Mouse (Mus musculus): Measurements from ENCODE around the gene Npas3. TPM values are rescaled to one million over a fixed set of nuclear protein-coding genes. Genes with fewer than 3 reads are reported as not detected.

The Npas3 gene
- polyA plus RNA-seq, 1 experiment = 1.2 TPM

DNA sequence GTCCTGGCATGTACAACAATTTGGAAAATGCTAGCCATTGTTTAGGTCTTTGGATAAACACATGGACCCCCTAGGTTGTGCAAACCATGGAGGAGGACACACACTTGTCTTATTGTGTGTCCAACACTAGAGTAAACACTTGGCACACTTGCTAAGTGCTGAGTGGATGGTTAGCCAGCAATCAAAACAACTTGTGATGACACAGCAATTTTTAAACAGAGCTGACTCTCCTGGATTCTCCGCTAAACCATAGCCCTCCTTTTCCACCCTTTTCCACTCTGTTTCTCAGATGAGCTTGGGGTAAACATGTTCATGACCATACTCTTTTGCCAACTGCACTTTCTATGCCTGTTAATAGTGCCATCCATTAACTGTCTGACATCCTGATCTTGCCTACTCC lies 309.8 kb downstream of the Npas3 start:
- no peak overlapping the region for H3K9ac ChIP-seq (ENCODE audit: low read depth, poor library complexity, severe bottlenecking)
- no peak overlapping the region for H3K27ac ChIP-seq (ENCODE audit: insufficient read depth, low read length)
- H3K4me1 ChIP-seq (ENCODE audit: control insufficient read depth, insufficient read depth, low read length) = no peaks in the 10 kb centered on the region
- TF ChIP-seq POLR2A (IDR thresholded peaks at IDR 0.05; ENCODE audit: insufficient read depth, low read length) (no peak), EP300 (IDR thresholded peaks at IDR 0.05; ENCODE audit: insufficient read depth, low read depth, low read length) (no peak), CTCF (IDR thresholded peaks at IDR 0.05; ENCODE audit: low read depth, low read length) (no peak)
- H3K9me3 ChIP-seq (replicated peaks; ENCODE audit: control insufficient read depth, insufficient read depth, low read length, poor library complexity, severe bottlenecking) = no peaks in the 10 kb centered on the region
- no peaks in the 10 kb centered on the region for H3K36me3 ChIP-seq (ENCODE audit: control insufficient read depth, insufficient read depth, low read length, poor library complexity, severe bottlenecking)
- no peaks in the 10 kb centered on the region for H3K27me3 ChIP-seq (ENCODE audit: control insufficient read depth, insufficient read depth, low read length, poor library complexity, severe bottlenecking)
- no peak overlapping the region for H3K4me3 ChIP-seq (ENCODE audit: low read depth, low read length)

- H3K36me3 ChIP-seq (ENCODE audit: control insufficient read depth, insufficient read depth, low read length, poor library complexity, severe bottlenecking) = no peaks in the 10 kb centered on the region
These were observed 318.4 kb downstream of the Npas3 start for GRCm38 (mm10) chr12:53566712-53567387.

DNA sequence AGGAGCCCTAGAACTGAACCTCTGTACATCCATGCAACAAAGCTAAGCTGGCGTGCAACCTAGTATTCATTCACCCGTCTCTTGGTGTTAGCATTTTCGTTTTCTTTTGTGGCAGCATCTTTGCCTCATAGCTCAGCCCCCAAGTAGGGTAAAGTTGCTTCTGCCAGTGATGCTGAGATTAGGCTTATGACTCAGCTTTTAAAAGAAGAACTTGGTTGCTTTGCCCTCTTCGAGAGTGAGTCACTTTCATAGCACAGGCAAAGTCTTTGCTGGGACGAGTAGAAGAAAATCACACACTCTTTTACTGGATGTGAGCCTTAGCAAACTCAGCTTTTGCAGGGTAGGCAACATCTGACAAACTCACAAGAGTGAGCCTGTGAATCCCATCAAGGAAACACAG lies 332.7 kb downstream of the Npas3 start:
- Histone ChIP-seq H3K4me1 (ENCODE audit: control insufficient read depth, insufficient read depth, low read length) (no peaks in the 10 kb centered on the region), H3K9me3 (replicated peaks; ENCODE audit: control insufficient read depth, insufficient read depth, low read length, poor library complexity, severe bottlenecking) (no peaks in the 10 kb centered on the region), H3K4me3 (ENCODE audit: low read depth, low read length) (no peak overlapping the region), H3K9ac (ENCODE audit: low read depth, poor library complexity, severe bottlenecking) (no peak overlapping the region), H3K36me3 (ENCODE audit: control insufficient read depth, insufficient read depth, low read length, poor library complexity, severe bottlenecking) (no peaks in the 10 kb centered on the region), H3K27me3 (ENCODE audit: control insufficient read depth, insufficient read depth, low read length, poor library complexity, severe bottlenecking) (no peaks in the 10 kb centered on the region), H3K27ac (ENCODE audit: insufficient read depth, low read length) (no peak overlapping the region)
- no peak for TF ChIP-seq POLR2A (IDR thresholded peaks at IDR 0.05; ENCODE audit: insufficient read depth, low read length)

More at GRCm38 (mm10) chr12:53566712-53567387, 318.4 kb downstream of the Npas3 start:
- Histone ChIP-seq H3K4me3 (ENCODE audit: low read depth, low read length) (no peak overlapping the region), H3K27me3 (ENCODE audit: control insufficient read depth, insufficient read depth, low read length, poor library complexity, severe bottlenecking) (no peaks in the 10 kb centered on the region), H3K9ac (ENCODE audit: low read depth, poor library complexity, severe bottlenecking) (no peak overlapping the region), H3K27ac (ENCODE audit: insufficient read depth, low read length) (no peak overlapping the region), H3K9me3 (replicated peaks; ENCODE audit: control insufficient read depth, insufficient read depth, low read length, poor library complexity, severe bottlenecking) (no peaks in the 10 kb centered on the region), H3K4me1 (ENCODE audit: control insufficient read depth, insufficient read depth, low read length) (no peaks in the 10 kb centered on the region)
- TF ChIP-seq CTCF (IDR thresholded peaks at IDR 0.05; ENCODE audit: low read depth, low read length) (no peak), EP300 (IDR thresholded peaks at IDR 0.05; ENCODE audit: insufficient read depth, low read depth, low read length) (no peak)

- Histone ChIP-seq H3K9ac (ENCODE audit: low read depth, poor library complexity, severe bottlenecking) (no peak overlapping the region), H3K4me3 (ENCODE audit: low read depth, low read length) (no peak overlapping the region), H3K36me3 (ENCODE audit: control insufficient read depth, insufficient read depth, low read length, poor library complexity, severe bottlenecking) (no peaks in the 10 kb centered on the region), H3K27me3 (ENCODE audit: control insufficient read depth, insufficient read depth, low read length, poor library complexity, severe bottlenecking) (no peaks in the 10 kb centered on the region), H3K27ac (ENCODE audit: insufficient read depth, low read length) (no peak overlapping the region), H3K9me3 (replicated peaks; ENCODE audit: control insufficient read depth, insufficient read depth, low read length, poor library complexity, severe bottlenecking) (no peaks in the 10 kb centered on the region), H3K4me1 (ENCODE audit: control insufficient read depth, insufficient read depth, low read length) (no peaks in the 10 kb centered on the region)
- no peak for TF ChIP-seq POLR2A (IDR thresholded peaks at IDR 0.05; ENCODE audit: insufficient read depth, low read length)
- TF ChIP-seq CTCF (IDR thresholded peaks at IDR 0.05; ENCODE audit: low read depth, low read length) = no peak
- no peak for TF ChIP-seq EP300 (IDR thresholded peaks at IDR 0.05; ENCODE audit: insufficient read depth, low read depth, low read length)
These were observed 338.8 kb downstream of the Npas3 start for GRCm38 (mm10) chr12:53587249-53587648.

DNA sequence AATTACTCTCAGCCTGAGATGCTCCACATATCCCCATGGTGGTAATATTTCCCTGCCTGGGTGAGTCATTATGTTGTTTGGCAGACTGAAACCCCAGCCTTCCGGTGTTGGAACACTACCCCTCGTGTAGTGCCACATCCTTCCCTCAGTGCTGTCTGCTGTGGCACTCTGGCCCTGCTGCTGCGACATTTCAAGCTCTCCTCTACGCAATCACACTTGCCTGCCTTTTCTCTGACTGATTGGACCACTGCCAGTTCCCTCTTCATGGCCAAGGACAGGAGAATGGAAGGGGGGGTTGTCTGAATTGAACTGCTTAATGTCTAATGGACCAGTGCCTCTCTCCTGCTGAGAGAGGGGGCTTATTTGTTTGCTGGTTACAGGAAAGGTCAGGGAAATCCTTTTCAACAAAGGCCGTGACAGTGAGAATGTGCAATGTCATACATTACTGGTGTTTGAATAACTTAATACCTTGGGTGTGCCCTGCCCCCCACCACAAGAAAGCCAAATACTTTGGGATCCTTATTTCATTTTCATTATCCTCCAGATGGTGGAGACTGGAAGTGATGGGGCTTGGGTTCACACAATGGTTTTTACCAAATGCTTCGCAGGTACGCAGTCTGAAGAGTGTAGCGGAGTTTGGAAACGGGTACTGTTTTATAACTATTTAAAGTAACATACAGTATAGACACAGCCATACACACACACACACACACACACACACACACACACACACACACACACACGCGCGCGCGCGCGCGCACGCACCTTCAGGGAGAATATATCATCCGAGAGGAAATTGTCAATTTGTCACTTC lies 339.4 kb downstream of the Npas3 start:
- no peaks in the 10 kb centered on the region for H3K9me3 ChIP-seq (replicated peaks; ENCODE audit: control insufficient read depth, insufficient read depth, low read length, poor library complexity, severe bottlenecking)
- TF ChIP-seq POLR2A (IDR thresholded peaks at IDR 0.05; ENCODE audit: insufficient read depth, low read length) (no peak), EP300 (IDR thresholded peaks at IDR 0.05; ENCODE audit: insufficient read depth, low read depth, low read length) (no peak), CTCF (IDR thresholded peaks at IDR 0.05; ENCODE audit: low read depth, low read length) (no peak)
- H3K27ac ChIP-seq (ENCODE audit: insufficient read depth, low read length) = no peak overlapping the region
- no peaks in the 10 kb centered on the region for H3K27me3 ChIP-seq (ENCODE audit: control insufficient read depth, insufficient read depth, low read length, poor library complexity, severe bottlenecking)
- H3K36me3 ChIP-seq (ENCODE audit: control insufficient read depth, insufficient read depth, low read length, poor library complexity, severe bottlenecking) = no peaks in the 10 kb centered on the region
- H3K4me3 ChIP-seq (ENCODE audit: low read depth, low read length) = no peak overlapping the region
- no peaks in the 10 kb centered on the region for H3K4me1 ChIP-seq (ENCODE audit: control insufficient read depth, insufficient read depth, low read length)
- H3K9ac ChIP-seq (ENCODE audit: low read depth, poor library complexity, severe bottlenecking) = no peak overlapping the region

GRCm38 (mm10) chr12:53589446-53589961 lies 341.0 kb downstream of the Npas3 start:
- no peak overlapping the region for H3K4me3 ChIP-seq (ENCODE audit: low read depth, low read length)
- no peak overlapping the region for H3K27ac ChIP-seq (ENCODE audit: insufficient read depth, low read length)
- H3K27me3 ChIP-seq (ENCODE audit: control insufficient read depth, insufficient read depth, low read length, poor library complexity, severe bottlenecking) = no peaks in the 10 kb centered on the region
- no peaks in the 10 kb centered on the region for H3K9me3 ChIP-seq (replicated peaks; ENCODE audit: control insufficient read depth, insufficient read depth, low read length, poor library complexity, severe bottlenecking)
- H3K9ac ChIP-seq (ENCODE audit: low read depth, poor library complexity, severe bottlenecking) = no peak overlapping the region
- H3K36me3 ChIP-seq (ENCODE audit: control insufficient read depth, insufficient read depth, low read length, poor library complexity, severe bottlenecking) = no peaks in the 10 kb centered on the region
- TF ChIP-seq CTCF (IDR thresholded peaks at IDR 0.05; ENCODE audit: low read depth, low read length) (no peak), POLR2A (IDR thresholded peaks at IDR 0.05; ENCODE audit: insufficient read depth, low read length) (no peak), EP300 (IDR thresholded peaks at IDR 0.05; ENCODE audit: insufficient read depth, low read depth, low read length) (no peak)
- no peaks in the 10 kb centered on the region for H3K4me1 ChIP-seq (ENCODE audit: control insufficient read depth, insufficient read depth, low read length)

Data from ES-Bruce4 (cell line).